Mouse (Mus musculus): Measurements from ENCODE around the gene Cavin3.
"Not testable (repeated sequence)": the region's sequence is repeated elsewhere in the genome, so short reads cannot be mapped to it uniquely, and the experiment has no call there.

The Cavin3 gene

DNA sequence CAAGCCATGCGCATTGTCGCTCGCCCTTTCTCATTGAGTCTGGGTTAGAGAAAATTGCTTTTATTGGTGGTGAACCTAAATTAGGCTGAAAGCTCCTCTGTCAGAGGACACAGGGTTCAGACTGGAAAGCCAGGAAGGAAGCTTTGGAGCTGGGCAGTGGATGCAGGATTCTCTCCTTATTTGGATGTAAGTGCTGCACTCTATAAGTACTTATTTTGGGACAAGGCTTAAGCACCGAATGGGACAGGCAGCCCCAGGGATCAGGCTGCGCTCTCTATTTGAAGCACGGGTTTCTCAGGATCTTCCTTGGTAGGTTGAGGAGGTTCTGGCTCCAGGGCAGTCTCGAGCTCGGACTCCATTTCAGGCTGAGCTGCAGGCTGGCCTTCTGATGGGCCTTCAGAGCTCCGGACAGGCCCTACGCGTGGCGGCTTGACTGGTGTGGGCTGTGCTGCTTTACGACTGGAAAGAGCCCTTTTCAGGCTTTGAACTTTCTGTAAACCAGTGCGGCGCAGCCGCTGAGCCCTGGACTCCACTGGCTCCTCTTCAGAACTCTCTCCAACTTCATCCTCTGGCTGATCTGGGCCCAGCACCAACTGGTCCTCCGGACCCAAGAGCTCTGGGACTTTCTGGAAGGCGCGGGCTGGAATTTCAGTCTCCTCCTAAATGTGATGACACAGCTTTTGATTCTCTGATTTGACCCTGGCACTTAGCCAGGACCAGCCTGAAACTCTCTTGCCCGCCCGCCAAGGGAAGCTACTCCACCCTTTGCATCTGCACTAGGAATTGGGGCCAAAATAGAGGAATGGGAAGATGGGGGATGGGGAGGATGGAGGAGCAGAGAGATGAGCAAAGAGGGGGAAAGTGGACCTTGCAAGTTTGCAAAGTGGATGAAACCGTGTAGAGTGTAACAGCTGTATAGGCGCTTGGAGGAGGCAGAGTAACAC is 1.3 kb downstream of the Cavin3 start:
- DNase-seq (ENCODE audit: low spot score in 2 of 2), result no peak

DNA sequence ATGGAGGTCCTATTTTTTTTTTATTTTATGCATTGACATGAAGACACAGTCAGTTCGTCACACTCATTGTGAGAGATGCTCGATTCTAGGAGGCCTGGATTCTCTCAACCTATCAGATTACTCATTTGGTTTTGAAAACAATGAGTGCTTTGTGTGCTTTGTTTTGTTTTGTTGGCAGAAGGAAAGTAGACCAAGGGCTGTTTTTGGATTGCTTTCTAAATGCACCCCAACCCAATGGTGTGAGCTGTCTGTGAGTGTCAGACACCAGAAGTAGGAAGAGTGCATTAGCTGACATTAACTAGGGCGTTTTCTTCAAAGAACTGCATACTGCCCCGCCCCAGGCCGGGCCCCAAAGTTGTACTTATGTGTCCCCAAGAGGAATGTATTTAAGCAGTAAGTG is 2.0 kb downstream of the Cavin3 start:
- no peak for DNase-seq (ENCODE audit: low spot score in 2 of 2)

DNA sequence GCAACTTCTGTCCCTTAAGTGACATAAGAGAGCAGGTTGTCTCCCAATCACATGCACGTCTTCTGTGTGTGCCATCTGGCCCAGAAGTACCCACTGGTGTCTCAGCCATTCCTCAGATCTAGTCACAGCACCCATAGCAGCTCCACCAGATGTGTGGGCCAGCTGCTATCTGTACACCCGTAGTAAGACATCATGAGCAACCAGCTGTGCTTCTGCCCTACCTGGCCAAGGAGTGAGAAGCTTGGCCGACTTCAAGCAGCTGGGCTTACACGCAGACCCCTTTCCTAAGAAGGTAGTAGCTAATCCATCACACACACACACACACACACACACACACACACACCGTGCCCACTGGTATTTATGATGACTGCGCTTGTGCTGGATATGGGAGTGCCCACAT is 2.9 kb downstream of the Cavin3 start:
- no peak for DNase-seq (ENCODE audit: low spot score in 2 of 2)

DNA sequence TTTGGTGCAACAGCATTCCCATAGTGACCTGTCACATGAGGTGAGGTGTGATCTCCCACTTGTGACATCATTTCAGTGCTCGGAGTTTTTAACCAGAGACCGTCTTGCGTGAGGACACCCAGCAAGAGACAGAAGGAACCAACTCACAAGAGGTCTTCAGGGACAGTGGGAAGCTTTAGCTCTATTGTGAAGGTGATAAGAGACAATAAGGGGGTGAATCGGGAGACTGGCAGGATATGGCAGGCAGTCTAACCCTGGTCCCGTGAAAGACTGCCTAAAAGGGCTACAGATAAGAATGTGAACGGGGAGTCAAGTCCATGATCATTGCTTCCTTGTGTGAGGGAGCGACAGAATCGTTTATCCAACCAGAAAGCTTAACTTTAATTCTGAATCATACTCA is 3.8 kb downstream of the Cavin3 start:
- DNase-seq (ENCODE audit: low spot score in 2 of 2), result no peak

- no peak for DNase-seq (ENCODE audit: low spot score in 2 of 2)
Measured at GRCm38 (mm10) chr7:105477841-105478240, 4.3 kb downstream of the Cavin3 start.

GRCm38 (mm10) chr7:105477433-105477700 is 4.7 kb downstream of the Cavin3 start:
- DNase-seq (ENCODE audit: low spot score in 2 of 2), result no peak

GRCm38 (mm10) chr7:105476683-105477432 is 5.2 kb downstream of the Cavin3 start:
- no peak for DNase-seq (ENCODE audit: low spot score in 2 of 2)

DNA sequence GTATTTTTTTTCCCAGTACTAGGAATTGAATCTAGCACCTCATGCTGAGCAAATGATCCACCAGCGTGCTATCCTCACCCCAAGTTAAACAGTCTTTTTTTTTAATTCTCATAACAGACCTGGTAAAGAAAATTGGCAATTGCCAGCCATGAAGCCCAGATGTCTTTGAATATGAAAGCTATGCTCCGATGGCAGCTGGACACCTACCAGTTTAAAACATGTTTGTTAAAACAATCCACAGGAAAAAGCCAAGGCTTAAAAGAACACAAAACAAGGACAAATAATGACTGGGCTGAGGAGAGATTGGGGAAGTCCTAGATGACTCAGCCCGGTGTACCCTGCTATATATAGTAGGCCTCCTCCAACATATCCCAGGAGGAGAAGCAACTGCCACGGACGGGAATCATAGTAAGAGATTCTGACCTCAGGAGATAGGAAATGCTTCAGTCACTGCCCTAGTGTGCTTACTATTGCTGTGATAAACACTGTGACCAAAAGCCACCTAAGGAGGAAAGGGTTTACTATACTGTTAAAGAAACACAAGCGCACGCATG is 6.6 kb downstream of the Cavin3 start:
- DNase-seq (ENCODE audit: low spot score in 2 of 2), result no peak

DNA sequence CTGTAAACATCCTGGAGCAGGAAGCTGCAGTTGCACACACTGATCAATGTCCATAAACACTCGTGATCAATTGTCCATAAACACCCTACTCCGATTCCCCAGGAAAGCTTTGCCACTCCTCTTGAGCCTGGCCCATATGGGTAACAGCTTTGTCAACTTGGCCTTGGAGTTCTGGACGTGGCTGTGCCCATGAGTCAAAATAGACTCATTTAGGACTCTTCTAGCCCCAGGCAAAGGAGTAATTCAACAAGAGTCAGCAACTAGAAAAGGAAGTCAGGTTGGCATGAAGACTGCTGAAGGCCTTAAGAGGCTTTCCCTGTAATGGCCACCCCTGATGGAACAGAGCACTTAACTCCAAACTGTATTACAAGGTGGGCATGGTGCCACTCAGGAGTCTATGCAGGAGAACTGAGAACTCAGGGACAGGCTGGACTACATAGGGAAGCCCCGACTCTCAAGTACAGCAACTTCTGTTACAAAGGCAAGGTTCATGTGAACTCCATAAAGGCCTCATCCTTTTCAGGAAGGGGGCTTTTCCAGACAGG is 7.3 kb downstream of the Cavin3 start:
- no peak for DNase-seq (ENCODE audit: low spot score in 2 of 2)

DNA sequence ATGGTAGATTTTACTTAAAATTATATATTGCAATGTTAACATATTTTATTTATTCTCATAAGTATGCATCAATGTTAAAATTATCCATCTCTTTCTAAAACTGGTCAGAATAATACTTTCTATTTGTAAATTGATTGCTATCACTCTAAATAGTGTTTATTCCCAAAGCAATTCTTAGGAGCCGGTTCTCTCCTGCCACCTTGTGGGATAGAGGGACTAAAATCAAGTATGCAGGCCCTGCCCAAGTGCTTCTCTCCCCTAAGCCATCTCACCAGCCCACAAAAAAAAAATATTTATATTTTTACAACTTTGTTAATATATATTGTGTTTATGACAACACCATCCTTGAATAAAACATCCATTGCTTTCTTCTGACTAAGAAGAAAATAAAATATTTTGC is 9.5 kb downstream of the Cavin3 start:
- DNase-seq (ENCODE audit: low spot score in 2 of 2), result no peak

GRCm38 (mm10) chr7:105465505-105465904 is 16.6 kb downstream of the Cavin3 start:
- not testable (repeated sequence) for DNase-seq (ENCODE audit: low spot score in 2 of 2)

GRCm38 (mm10) chr7:105458546-105458945 is 23.6 kb downstream of the Cavin3 start:
- no peak for DNase-seq (ENCODE audit: low spot score in 2 of 2)

DNA sequence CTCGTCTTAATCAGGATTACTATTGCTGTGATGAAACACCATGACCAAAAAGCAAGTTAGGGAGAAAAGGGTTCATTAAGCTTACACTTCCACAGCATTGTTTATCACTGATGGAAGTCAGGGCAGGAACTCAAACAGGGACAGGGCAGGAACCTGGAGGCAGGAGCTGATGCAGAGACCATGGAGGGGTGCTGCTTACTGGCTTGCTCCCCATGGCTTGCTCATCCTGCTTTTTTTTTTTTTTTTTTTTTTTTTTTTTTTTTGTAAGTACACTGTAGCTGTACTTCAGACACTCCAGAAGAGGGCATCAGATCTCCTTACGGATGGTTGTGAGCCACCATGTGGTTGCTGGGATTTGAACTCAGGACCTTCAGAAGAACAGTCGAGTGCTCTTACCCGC is 28.8 kb downstream of the Cavin3 start:
- DNase-seq (ENCODE audit: low spot score in 2 of 2), result not testable (repeated sequence)

- no peak for DNase-seq (ENCODE audit: low spot score in 2 of 2)
Measured at GRCm38 (mm10) chr7:105445076-105445475, 37.0 kb downstream of the Cavin3 start.

- DNase-seq (ENCODE audit: low spot score in 2 of 2), result no peak
Measured at GRCm38 (mm10) chr7:105441426-105441825, 40.7 kb downstream of the Cavin3 start.

DNA sequence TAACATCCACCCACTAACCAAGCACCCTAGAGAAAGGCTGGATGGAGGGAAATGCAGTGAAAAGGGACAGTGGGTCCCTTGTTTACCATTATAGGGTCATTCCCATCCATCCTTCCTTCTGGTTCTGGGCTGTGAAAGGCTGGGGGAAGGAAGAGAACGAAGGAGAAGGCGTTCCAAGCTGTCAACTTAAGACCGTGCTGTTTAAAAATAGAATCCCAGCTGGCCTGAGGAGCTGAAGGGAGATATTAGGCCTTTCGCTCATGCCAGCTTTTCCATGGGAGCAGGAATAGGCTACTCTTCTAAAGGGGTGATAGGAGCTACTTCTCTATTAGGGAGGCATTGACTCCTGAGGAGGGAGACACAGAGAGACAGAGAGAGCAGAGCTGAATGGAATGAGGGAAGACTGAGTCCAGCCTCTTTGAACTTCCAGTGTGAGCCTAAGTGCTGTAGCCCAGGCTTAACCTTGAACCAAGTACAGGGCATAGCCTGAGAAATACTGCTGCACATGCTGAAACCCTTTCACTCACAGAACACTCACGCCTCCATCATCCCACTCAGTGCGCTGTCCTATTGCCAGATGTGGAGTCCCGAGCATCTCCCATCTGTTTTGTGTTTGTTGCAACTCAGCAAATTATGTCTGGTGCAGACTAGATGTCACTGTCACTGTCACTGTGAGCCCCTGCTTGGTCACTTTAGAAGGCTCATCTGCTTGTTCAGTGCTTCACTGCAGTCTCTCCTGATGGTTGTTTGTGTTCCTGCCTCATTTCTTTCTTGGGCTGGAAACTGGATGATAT is 43.9 kb downstream of the Cavin3 start:
- no peak for DNase-seq (ENCODE audit: low spot score in 2 of 2)

- DNase-seq (ENCODE audit: low spot score in 2 of 2), result no peak
Measured at GRCm38 (mm10) chr7:105434798-105435197, 47.3 kb downstream of the Cavin3 start.

DNA sequence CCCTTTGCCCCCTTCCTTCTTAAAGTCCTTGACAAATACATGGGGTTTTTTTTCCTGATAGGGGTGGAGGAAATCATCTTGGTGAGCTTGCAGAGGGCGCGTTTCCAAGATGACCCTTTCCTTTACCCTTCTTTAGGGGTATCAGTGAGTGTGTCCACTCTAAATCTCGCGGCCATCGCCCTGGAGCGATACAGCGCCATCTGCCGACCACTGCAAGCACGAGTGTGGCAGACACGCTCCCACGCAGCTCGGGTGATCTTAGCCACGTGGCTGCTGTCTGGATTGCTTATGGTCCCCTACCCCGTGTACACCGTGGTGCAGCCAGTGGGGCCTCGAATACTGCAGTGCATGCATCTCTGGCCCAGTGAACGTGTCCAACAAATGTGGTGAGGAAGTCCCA is 48.2 kb downstream of the Cavin3 start:
- no peak for DNase-seq (ENCODE audit: low spot score in 2 of 2)

GRCm38 (mm10) chr7:105432058-105432457 is 50.0 kb downstream of the Cavin3 start:
- DNase-seq (ENCODE audit: low spot score in 2 of 2), result no peak

Data from frontal cortex, postnatal 25 days (tissue).